Mouse (Mus musculus) neural tube, embryonic 10.5 days (tissue): ENCODE results near the gene Fam213a.
A peak's percentile ranks its signal among the peaks of the same experiment; 100 is the strongest.

Source experiments
- DNase-seq: peaks from one replicate; pipeline ENCODE4 v3.0.0-alpha.2; 2017; ENCODE audit warnings: low spot score; ENCODE audit errors: extremely low spot score

Fam213a gene

GRCm38 (mm10) chr14:40963501-40964213 is 49.9 kb downstream of the Fam213a start:
- DNase-seq: no peak

DNA sequence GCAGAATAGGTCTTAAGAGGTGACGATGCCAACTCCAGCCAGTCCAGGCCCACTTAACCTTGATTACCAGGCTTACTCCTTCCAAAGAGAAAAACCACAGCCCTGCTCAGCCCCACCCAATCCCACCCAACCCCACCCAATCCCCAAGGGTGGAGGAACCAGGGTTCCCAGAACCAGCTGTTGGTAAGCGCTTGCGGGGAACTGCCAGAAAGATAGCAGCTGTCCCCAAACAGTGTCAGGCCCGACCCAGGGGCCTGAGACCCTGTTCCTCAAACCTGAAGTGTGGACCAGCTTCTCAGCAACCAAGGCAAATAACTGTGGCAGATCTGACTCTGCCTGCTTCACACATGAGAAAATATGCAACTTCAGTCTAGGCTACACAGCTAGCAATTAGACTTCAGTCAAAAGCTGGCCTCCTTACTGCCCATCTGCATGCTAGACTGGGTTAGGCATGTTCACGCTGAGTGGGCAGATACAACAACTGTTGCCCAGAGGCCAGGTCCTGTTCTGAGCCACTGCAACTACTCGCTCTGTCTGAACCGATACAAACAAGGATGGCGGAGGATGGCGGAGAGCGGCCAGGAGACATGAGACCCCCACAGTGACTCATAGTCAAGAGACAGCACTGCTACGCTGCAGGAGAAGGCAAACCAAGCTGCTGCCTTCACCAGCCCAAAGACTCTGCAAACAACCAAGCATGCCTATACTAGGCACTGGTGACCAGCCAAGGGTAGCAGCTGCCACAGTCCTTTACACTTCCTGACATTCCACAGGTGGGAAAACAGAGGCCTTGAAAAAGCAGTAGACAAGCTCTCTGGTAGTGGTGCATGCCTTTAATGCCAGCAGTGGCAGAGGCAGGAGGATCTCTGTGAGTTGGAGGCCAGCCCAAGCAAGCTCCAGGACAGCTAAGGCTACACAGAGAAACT is 51.0 kb downstream of the Fam213a start:
- DNase-seq: no peak

GRCm38 (mm10) chr14:40960237-40960636 is 53.4 kb downstream of the Fam213a start:
- no peak for DNase-seq

- no peak for DNase-seq
These were observed 54.0 kb downstream of the Fam213a start for GRCm38 (mm10) chr14:40959586-40959985.

DNA sequence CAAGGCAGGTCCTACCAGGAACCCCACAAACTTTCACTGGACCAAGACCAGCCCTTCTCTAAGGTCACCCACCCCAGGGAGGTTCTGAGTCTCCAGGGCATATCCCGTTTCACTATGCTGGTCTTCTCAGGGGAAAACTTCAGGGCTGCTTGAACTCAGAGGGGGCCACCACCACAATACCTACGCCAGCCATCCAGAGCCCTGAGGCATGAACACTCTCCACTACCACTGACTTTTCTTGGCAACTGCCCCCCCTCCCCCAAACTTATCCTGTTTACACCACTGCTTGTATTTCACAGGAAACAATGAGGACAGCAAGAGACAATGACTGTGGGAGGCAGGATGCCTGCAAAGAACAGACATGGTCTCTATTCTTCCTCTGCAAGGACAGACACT is 54.6 kb downstream of the Fam213a start:
- DNase-seq: no peak

DNA sequence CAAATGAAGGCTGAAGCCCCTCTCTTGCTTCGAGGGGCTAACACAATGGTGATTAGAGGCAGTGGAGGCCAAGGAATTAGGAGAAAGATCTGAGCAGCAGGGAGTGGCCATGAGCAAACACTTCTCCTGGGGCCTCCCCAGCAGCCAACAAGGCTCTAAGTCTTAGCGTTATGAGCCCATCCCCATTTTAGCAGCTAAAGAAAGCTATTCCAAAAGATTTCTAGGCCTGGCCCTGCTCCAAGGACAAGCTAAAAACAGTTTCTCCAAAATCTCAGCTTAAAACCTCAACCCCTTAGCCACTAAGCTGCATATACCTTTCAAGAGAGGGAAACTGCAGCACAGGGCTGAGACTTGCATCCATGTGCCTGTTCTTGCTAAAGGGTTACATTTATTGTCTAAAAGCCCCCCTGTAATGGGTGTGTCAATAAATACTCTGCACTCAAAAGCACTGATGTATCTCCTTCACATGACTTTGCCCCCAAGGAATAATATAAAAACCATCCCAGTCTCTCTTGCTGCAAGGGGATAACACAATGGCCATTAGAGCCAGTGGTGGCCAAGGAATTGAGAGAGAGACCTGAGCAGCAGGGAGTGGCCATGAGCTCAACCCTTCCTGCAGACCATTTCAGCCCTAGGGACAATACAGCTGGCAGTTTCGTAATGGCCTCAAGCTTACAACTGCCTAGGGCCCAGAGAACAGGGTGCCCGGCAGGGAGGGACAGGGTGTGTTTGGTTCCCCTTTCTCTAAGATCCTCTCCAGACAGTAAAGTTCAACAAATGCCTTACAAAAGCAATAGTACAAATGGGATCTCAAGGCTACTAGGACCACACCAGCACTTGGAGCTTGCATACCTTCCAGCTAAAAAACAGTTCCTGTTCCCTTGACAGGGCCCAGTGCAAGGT is 55.3 kb downstream of the Fam213a start:
- no peak for DNase-seq

- no peak for DNase-seq
These were observed 56.0 kb downstream of the Fam213a start for GRCm38 (mm10) chr14:40957607-40958006.

DNA sequence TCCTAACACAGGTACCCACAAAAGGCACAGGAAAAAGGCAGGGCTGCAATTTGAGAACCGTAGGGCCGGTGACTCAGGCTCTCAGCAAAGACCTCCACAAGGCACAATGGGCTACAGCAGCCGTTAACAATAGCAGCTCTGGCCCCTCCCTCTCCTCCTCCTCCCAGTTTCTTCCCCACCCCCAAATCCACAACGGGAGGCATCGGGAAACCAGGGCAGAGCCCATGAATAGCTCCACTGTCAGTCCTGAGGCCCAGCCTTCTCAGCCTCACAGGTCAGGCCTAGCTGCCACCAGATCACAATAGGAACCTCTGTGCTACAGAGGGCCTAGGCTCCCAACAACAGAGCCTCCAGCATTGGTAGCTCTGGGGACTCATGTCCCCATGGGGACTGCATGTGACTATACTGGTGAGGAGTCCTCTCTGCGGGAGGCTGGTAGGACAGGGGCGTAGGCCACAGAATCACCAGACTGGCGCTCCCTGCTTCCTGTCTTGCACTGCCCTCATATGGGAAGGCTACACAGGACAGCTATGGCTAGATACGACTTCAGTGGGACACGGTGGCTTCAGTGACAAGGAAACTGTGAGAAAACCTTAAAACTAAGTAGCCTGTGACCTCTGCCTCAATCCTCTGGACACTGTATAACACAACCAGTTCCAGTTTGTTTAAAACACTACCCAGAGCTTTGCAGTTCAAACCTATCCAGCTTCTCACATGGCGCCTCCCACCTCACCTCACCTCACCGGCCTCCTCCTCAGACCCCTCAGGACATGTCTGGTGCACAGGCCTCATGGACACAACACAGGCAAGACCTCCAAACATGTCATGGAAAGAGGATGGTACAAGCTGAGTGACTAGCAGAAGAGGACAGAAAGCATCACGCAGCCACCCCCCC is 57.1 kb downstream of the Fam213a start:
- peak; percentile 75 for DNase-seq

GRCm38 (mm10) chr14:40955596-40956251 is 57.9 kb downstream of the Fam213a start:
- DNase-seq: no peak

- DNase-seq: no peak
These were observed 58.4 kb downstream of the Fam213a start for GRCm38 (mm10) chr14:40955146-40955545.

DNA sequence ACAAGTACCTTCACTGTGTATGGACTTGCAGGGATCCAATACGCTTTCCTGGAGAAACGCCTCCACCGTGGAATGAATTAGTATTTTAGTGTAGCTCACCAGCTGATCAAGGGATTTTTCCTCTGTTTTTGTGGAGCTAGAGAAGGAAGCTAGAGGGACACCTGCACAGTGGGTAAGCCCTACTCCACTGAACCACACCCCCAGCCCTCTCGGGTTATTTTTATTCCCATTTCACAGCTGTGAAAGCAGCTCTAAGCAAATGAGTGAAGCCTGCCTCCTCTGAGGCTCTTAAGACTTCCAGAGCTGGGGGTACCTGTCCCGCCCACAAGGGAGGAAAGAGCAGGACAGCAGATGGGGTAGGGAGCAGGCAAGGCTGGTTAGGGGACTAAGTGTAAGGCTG is 60.2 kb downstream of the Fam213a start:
- DNase-seq: no peak

GRCm38 (mm10) chr14:40952715-40953114 is 60.9 kb downstream of the Fam213a start:
- DNase-seq: peak; percentile 59

- no peak for DNase-seq
These were observed 61.3 kb downstream of the Fam213a start for GRCm38 (mm10) chr14:40952301-40952700.

DNA sequence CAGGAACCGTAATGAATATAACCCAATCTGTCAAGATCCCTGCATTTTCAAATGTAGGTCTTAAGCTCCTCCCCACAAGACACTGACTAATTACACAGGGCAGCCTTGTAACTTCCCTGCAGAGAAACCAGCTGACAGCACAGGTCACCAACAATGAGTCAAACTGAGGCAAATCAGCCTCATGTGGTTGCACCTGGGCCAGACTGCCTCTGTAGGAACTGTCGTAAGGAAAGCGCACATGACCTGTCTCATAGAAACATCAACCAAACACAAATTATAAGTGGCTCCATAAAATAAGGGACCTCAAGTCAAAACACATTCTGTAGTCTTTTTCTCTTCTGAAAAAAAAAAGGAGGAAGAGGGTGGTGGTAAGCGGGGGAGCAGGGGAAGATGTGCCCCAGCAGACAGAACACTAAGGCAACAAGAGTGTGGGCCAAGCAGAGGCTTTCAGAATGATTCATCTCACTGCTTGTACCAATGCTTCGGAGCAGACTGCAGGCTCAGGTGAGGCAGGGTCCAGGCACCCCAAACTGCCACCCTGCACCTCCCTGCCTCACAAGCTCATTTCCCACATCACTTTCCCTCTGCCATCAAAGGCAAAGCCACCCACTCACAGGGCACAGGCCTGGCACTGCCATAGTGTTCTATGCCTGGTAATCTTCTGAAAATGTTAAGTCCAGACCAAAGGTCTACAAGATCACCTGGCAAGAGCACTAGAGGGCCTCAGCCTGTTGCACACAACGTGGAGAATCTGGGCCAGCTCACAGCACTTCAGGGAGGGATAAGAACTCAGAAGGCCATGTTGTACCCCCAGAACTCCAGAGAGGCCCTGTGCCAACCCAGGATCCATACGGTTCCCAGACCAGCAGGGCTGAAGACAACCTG is 63.6 kb downstream of the Fam213a start:
- no peak for DNase-seq

DNA sequence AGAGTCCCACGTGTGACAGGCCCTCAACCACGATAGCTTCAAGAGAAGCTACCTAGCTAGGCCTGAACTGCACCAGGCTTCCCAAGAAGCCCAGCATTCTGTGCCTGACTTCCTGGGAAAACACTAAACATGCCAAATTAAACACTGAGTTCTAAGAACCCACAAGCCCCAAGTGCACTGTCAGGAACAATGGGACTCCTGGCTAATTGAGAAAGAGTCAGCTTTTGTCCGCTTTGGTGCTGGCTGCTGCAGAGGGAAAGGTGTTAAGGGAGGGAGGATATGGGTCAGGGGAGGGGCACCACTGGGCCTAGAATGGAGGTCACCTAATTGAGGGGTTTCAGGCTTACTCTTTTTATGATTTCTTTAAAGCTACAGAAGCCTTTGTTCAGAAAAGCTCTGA is 64.5 kb downstream of the Fam213a start:
- DNase-seq: no peak

- no peak for DNase-seq
These were observed 65.1 kb downstream of the Fam213a start for GRCm38 (mm10) chr14:40948522-40948921.

DNA sequence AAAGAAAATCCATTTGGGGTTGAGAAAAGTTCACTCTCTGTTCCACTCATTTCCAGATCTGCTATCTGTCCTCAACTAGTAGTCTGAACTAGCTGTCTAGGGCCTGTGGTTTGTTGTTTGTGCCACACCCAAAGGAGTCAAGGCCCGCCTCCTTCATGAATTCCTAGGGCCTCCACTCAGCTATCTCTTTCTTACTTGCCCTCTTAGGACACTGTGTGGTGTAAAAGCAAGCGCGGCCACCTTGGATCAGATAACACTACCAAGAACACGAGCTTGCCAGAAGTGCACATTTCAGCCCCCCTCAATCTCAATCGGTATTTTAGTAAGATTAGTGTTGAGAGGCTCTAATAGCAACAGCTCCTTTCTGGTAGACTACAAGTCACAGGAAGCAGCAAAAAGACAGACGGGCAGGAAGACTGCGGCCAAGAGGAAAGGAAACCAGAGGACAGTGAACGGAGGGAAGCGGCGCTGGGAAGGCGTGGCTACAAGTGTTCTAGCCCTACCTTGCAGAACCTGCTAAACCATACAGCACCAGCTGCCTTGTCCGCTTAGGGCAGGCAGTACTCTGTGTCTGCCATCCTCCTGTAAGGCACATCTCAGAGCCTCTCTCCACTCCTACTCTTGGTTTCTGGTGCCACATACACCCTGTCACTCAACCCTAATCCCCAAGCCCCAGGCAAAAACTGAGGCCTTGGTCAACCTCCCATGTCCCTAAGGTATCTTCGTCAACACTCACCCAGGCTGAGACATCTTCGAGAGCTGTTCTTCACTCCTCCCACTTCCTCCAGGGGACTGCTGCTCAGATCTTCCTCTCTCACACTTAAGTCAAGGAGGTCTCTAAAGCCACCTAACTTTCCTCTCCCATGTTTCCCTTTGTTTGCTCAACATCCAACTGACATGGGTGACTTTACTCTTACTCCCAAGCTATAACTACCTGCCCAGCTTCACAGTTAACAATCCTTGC is 65.9 kb downstream of the Fam213a start:
- DNase-seq: no peak

DNA sequence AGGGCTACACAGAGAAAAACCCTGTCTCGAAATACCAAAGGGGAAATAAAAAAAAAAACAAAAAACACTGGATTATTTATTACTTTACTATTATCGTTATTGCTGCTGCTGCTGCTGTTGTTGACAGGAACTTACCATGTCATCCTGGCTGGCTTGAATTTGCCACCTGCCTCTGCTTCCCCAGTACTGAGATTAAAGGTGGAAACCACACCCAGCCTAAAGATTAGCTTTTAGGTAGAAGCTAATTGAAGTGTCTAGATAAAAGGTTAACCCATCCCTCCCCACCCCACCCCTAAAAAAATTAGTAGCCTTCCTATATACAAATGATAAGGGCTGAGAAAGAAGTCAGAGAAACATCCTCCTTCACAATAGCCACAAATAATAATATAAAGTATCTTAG is 69.8 kb downstream of the Fam213a start:
- DNase-seq: no peak
